Mouse (Mus musculus) CH12.LX (cell line): ENCODE results near the gene Agfg2. TPM values are rescaled to one million over a fixed set of nuclear protein-coding genes. Genes with fewer than 3 reads are reported as not detected.
A peak's percentile ranks its signal among the peaks of the same experiment; 100 is the strongest.

Experiments used
- DNase-seq: peaks from one replicate; pipeline ENCODE4 v3.0.0-alpha.2; 2013; ENCODE audit errors: extremely low read depth
- H3K27ac ChIP-seq: 2 replicates; pipeline ENCODE4 v1.5.1; 2012; ENCODE audit warnings: low read depth, mild to moderate bottlenecking, control low read depth, moderate library complexity; ENCODE audit not compliant: insufficient read depth
- H3K27me3 ChIP-seq: replicated peaks from 2 replicates; pipeline ENCODE3; 2012; ENCODE audit warnings: inconsistent platforms
- H3K36me3 ChIP-seq, 2 experiments: replicated peaks in 1 of 2; 2 replicates each; pipeline versions ENCODE3 to v1.6.1; 2012; ENCODE audit warnings: inconsistent platforms in 1 of 2, low read length in 1 of 2, mild to moderate bottlenecking in 1 of 2, mixed read lengths in 1 of 2, moderate library complexity in 1 of 2; ENCODE audit not compliant: control insufficient read depth in 1 of 2, insufficient read depth in 1 of 2
- H3K4me1 ChIP-seq, 2 experiments: 2 replicates each; pipeline ENCODE4 v1.6.1; 2012; ENCODE audit warnings: inconsistent platforms in 1 of 2, moderate library complexity in 1 of 2; ENCODE audit not compliant: insufficient read depth in 2 of 2, control insufficient read depth in 1 of 2
- H3K4me2 ChIP-seq: 2 replicates; pipeline ENCODE4 v1.6.1; 2012; ENCODE audit warnings: low read depth, mild to moderate bottlenecking, control low read depth; ENCODE audit not compliant: poor library complexity, insufficient read depth, severe bottlenecking
- H3K4me3 ChIP-seq, 3 experiments: fragments of 150-350 bp in 1 of 3; sonication (generic) in 1 of 3; replicated peaks in 1 of 3; 2 replicates each; pipeline versions ENCODE3 to v1.5.1; 2011 to 2012; ENCODE audit warnings: low read depth in 2 of 3, low read length in 2 of 3, mild to moderate bottlenecking in 2 of 3, moderate library complexity in 2 of 3, control low read depth in 1 of 3, improper control_type of control experiment in 1 of 3, inconsistent platforms in 1 of 3, mixed read lengths in 1 of 3; ENCODE audit not compliant: poor library complexity in 1 of 3
- H3K79me2 ChIP-seq: replicated peaks from 2 replicates; pipeline ENCODE4 v1.6.1; 2012; ENCODE audit warnings: mild to moderate bottlenecking, moderate library complexity; ENCODE audit not compliant: control insufficient read depth, poor library complexity, insufficient read depth, severe bottlenecking; ENCODE audit errors: extremely low read depth
- H3K9ac ChIP-seq: 2 replicates; pipeline ENCODE4 v1.6.1; 2012; ENCODE audit warnings: low read depth, mild to moderate bottlenecking, control low read depth, moderate library complexity; ENCODE audit not compliant: insufficient read depth
- H3K9me3 ChIP-seq: replicated peaks from 2 replicates; pipeline ENCODE3; 2012; ENCODE audit warnings: low read length, inconsistent platforms, mixed read lengths
- CTCF ChIP-seq, 2 experiments: IDR thresholded peaks in 1 of 2; conservative IDR thresholded peaks in 1 of 2; 2 replicates each; pipeline ENCODE4 v1.5.1; 2011 to 2012; ENCODE audit warnings: low read depth in 2 of 2, low read length in 2 of 2, improper control_type of control experiment in 1 of 2, inconsistent platforms in 1 of 2, mild to moderate bottlenecking in 1 of 2, moderate library complexity in 1 of 2
- E2F4 ChIP-seq: IDR thresholded peaks from 2 replicates; pipeline ENCODE4 v1.6.1; 2011; ENCODE audit warnings: low read depth, low read length, improper control_type of control experiment; ENCODE audit not compliant: insufficient replicate concordance
- ELF1 ChIP-seq: IDR thresholded peaks from 2 replicates; pipeline ENCODE4 v1.6.1; 2014; ENCODE audit warnings: low read depth, mild to moderate bottlenecking, inconsistent platforms, low read length, improper control_type of control experiment
- EP300 ChIP-seq: IDR thresholded peaks from 2 replicates; pipeline ENCODE4 v1.6.1; 2011; ENCODE audit warnings: low read length, improper control_type of control experiment
- IRF4 ChIP-seq: IDR thresholded peaks from 2 replicates; pipeline ENCODE4 v1.6.1; 2014; ENCODE audit warnings: low read depth, mild to moderate bottlenecking, inconsistent platforms, low read length, improper control_type of control experiment
- JUN ChIP-seq: IDR thresholded peaks from 2 replicates; pipeline ENCODE4 v1.6.1; 2011; ENCODE audit warnings: low read depth, mild to moderate bottlenecking, low read length, improper control_type of control experiment, moderate library complexity; ENCODE audit not compliant: insufficient read depth
- MAFK ChIP-seq: IDR thresholded peaks from 2 replicates; pipeline ENCODE4 v1.6.1; 2011; ENCODE audit warnings: low read length, improper control_type of control experiment; ENCODE audit not compliant: insufficient replicate concordance
- MAX ChIP-seq: IDR thresholded peaks from 2 replicates; pipeline ENCODE4 v1.6.1; 2011; ENCODE audit warnings: low read length, improper control_type of control experiment
- MAZ ChIP-seq: IDR thresholded peaks from 2 replicates; pipeline ENCODE4 v1.6.1; 2012; ENCODE audit warnings: low read depth, mild to moderate bottlenecking, inconsistent platforms, low read length, improper control_type of control experiment, moderate library complexity
- MEF2A ChIP-seq: IDR thresholded peaks from 2 replicates; pipeline ENCODE4 v1.6.1; 2014; ENCODE audit warnings: low read depth, mild to moderate bottlenecking, inconsistent platforms, low read length, improper control_type of control experiment, borderline replicate concordance
- MXI1 ChIP-seq: IDR thresholded peaks from 2 replicates; pipeline ENCODE4 v1.6.1; 2011; ENCODE audit warnings: mild to moderate bottlenecking, low read depth, low read length, improper control_type of control experiment
- MYC ChIP-seq: IDR thresholded peaks from 2 replicates; pipeline ENCODE4 v1.6.1; 2011; ENCODE audit warnings: low read depth, mild to moderate bottlenecking, improper control_type of control experiment, low read length
- POLR2AphosphoS2 ChIP-seq: IDR thresholded peaks from 2 replicates; pipeline ENCODE4 v1.6.1; 2011; ENCODE audit warnings: low read depth, low read length, improper control_type of control experiment
- RAD21 ChIP-seq: IDR thresholded peaks from 2 replicates; pipeline ENCODE4 v1.6.1; 2011; ENCODE audit warnings: low read depth, mild to moderate bottlenecking, low read length, improper control_type of control experiment, moderate library complexity
- RCOR1 ChIP-seq: conservative IDR thresholded peaks from 2 replicates; pipeline ENCODE4 v1.6.1; 2012; ENCODE audit warnings: low read depth, mild to moderate bottlenecking, inconsistent platforms, low read length, improper control_type of control experiment
- SMC3 ChIP-seq: IDR thresholded peaks from 2 replicates; pipeline ENCODE4 v1.6.1; 2011; ENCODE audit warnings: low read depth, low read length, improper control_type of control experiment
- USF2 ChIP-seq: conservative IDR thresholded peaks from 2 replicates; pipeline ENCODE4 v1.6.1; 2011; ENCODE audit warnings: low read depth, low read length, improper control_type of control experiment
- ZC3H11A ChIP-seq: IDR thresholded peaks from 2 replicates; pipeline ENCODE4 v1.6.1; 2012; ENCODE audit warnings: low read depth, mild to moderate bottlenecking, inconsistent platforms, low read length, improper control_type of control experiment
- ZMIZ1 ChIP-seq: IDR thresholded peaks from 2 replicates; pipeline ENCODE4 v1.6.1; 2012; ENCODE audit warnings: low read depth, mild to moderate bottlenecking, inconsistent platforms, low read length, improper control_type of control experiment
- dilution Hi-C: fragments of 300-500 bp; cut with MboI; formaldehyde crosslinking; loops from 2 replicates; pipeline ENCODE4 v1.14.3; 2020; ENCODE audit warnings: low sequenced_read_pairs; ENCODE audit not compliant: extremely low pct_unique_long_range_greater_than_20kb, extremely low pct_ligation_motif_present
- in situ Hi-C: fragments of 300-500 bp; cut with MboI; formaldehyde crosslinking; loops from 3 replicates; pipeline ENCODE4 v1.14.3; 2019; ENCODE audit warnings: low sequenced_read_pairs, low pct_ligation_motif_present, low pct_unique_long_range_greater_than_20kb, mixed read lengths
- polyA plus RNA-seq: library from polyadenylated mRNA; unstranded; fragments of >175 nt; gene quantifications from 2 replicates; pipeline ENCODE4 v1.2.1, GENCODE M21; 2012; ENCODE audit warnings: low read depth; ENCODE audit not compliant: insufficient read length
- total RNA-seq, 2 experiments: library from RNA; depleted of rRNA; stranded (reverse); fragments of 300-350 nt in 1 of 2; fragments of >200 nt in 1 of 2; gene quantifications; 2 replicates each; pipeline ENCODE4 v1.2.3; 2012 to 2014

Gene Agfg2
- total and polyA plus RNA-seq, 3 experiments, result 8.7 to 16.7 (median 13.4) TPM

GRCm38 (mm10) chr5:137653366-137653765 lies 31.2 kb downstream of the Agfg2 start:
- peaks cover 8 to 40% of the 10 kb centered on the region in 2 experiments for H3K4me1 ChIP-seq
- no peak for TF ChIP-seq POLR2AphosphoS2
- TF ChIP-seq MYC, result no peak
- no peak for TF ChIP-seq JUN
- no peak for TF ChIP-seq SMC3
- TF ChIP-seq RCOR1, result no peak
- no peak for TF ChIP-seq MAX
- TF ChIP-seq EP300, result no peak
- no peak for TF ChIP-seq MXI1
- no peak for TF ChIP-seq IRF4
- TF ChIP-seq E2F4, result no peak
- no peak for TF ChIP-seq USF2
- no peak for TF ChIP-seq ZMIZ1
- no peak for TF ChIP-seq MEF2A
- peaks cover 9 to 62% of the 10 kb centered on the region in 2 experiments for H3K36me3 ChIP-seq
- in situ Hi-C loops, result loop anchor here (5.0 kb wide), 1 partner anchor 109 kb away; no protein-coding TSS in a partner anchor
- H3K4me2 ChIP-seq, result no peak overlapping the region
- no peak overlapping the region for H3K4me3 ChIP-seq
- no peak overlapping the region for H3K9ac ChIP-seq
- dilution Hi-C loops, result no loop called here
- no peak for DNase-seq
- no peaks in the 10 kb centered on the region for H3K9me3 ChIP-seq
- H3K79me2 ChIP-seq, result no peaks in the 10 kb centered on the region
- H3K27ac ChIP-seq, result no peak overlapping the region
- H3K27me3 ChIP-seq, result no peaks in the 10 kb centered on the region

GRCm38 (mm10) chr5:137652474-137652873 lies 32.1 kb downstream of the Agfg2 start:
- Histone ChIP-seq H3K9ac (no peak overlapping the region), H3K9me3 (no peaks in the 10 kb centered on the region), H3K36me3 (peaks cover 9 to 55% of the 10 kb centered on the region in 2 experiments), H3K27ac (no peak overlapping the region), H3K4me1 (peaks cover 8 to 49% of the 10 kb centered on the region in 2 experiments), H3K27me3 (no peaks in the 10 kb centered on the region), H3K4me2 (no peak overlapping the region), H3K4me3 (no peak overlapping the region), H3K79me2 (no peaks in the 10 kb centered on the region)
- dilution Hi-C loops, result no loop called here
- TF ChIP-seq CTCF (conservative IDR thresholded peaks at IDR 0.05 in 1 of 2, IDR thresholded peaks at IDR 0.05 in 1 of 2; ENCODE audit: low read depth in 2 of 2, low read length in 2 of 2) (peak; percentile 64 to 87), RAD21 (peak; percentile 74), MAFK (no peak), MAZ (0 out of 2 replicates have a peak, but pooled peaks have one; percentile 39), ZC3H11A (0 out of 2 replicates have a peak, but pooled peaks have one; percentile 9), IRF4 (peak; percentile 21; the same call in 1 of the 2 replicates), ELF1 (no peak), SMC3 (peak; percentile 77)
- in situ Hi-C loops, result loop anchor here (5.0 kb wide), 1 partner anchor 110 kb away; no protein-coding TSS in a partner anchor
- DNase-seq, result peak; percentile 58
